Mouse (Mus musculus) leukemia stem cell, adult 10-12 weeks (primary cell): ENCODE data around the gene Olfr750. TPM values are rescaled to one million over a fixed set of nuclear protein-coding genes. Genes with fewer than 3 reads are reported as not detected.

Experiments used
- polyA plus RNA-seq: library from polyadenylated mRNA; stranded (reverse); fragments of >175 nt; gene quantifications from 2 replicates; pipeline ENCODE4 v1.2.3, GENCODE M21; 2012; ENCODE audit warnings: low replicate concordance

Olfr750 gene
- polyA plus RNA-seq, result not detected in 2 replicates

DNA sequence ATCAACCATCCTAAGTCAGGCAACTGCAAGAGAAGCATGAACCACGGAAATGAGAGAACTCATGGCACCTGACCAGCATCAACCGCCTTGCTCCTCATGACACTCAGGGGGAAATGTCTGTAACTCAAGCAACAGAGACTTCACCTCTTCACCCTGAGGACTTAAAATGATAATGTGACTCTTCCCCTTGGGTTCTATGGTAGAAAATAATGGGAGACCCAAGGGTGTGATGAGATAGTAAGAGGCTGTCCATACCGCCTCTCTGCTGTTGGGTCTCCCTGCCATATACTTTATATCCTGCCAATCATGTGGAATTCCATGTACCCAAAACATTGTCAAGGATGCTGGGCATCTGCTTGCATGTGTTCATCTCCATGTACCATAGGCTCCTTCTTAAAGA, at the start of gene Olfr750:
Olfr750 (minus strand) TSS at position 101 of the 400 bp plus-strand sequence.

GRCm38 (mm10) chr14:51113916-51114560, 39.8 kb upstream of the Olfr750 start, which contains the start of gene Eddm3b:
Gene Eddm3b (plus strand): TSS chr14:51114426.

DNA sequence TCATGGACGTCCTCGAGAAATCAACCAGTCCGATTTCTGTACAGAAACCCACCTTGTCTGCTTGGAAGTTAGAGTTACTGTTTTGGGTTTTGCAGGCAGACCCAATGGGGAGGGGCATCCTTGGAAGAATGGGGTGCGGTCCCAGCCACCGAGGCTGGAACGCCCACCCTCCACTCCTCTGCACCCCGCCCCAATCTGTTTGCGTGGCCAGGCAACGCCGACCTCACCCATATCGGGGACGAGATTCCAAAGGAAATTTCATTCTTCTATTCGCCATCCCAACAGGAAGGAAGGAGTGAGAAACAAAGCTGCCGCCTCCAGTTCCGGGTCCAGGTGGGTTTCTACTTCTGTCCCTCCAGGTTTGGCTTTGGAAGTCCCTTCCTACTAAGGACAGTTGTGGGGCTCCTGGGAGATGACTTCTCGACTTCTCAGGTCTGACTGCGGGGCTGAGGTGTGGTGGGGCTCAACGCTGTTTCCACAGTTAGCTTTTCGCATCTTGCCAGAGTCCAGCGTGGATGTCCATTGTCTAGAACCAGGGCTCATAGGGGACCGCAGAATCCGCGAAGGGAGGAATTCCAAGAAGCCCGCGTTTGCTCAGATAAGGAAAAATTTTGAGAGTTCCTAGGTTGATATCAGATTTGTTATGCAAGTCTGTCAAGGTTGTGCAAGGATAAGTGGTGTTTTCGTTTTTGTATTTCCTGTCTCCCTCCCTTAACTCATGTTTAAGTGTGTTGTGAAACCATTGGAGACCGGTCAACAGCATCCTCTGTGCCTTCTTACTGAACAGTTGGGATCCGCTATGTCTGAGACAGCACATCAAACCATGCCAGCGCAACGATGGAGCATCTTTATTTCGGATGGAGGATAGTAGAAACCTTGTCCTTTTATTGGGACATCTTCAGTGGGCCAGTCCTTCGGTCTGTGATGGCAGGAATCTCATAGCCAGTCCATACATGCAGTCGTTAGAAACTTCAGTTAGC, 17.0 kb upstream of the Olfr750 start, which contains the start of the genes Rnase4 and Ang:
Rnase4 (plus strand) TSS at position 157 of the 980 bp plus-strand sequence.
Ang (plus strand) TSS at position 230 of the 980 bp plus-strand sequence.

GRCm38 (mm10) chr14:51057401-51057831, 16.8 kb downstream of the Olfr750 start, which contains the start of gene Rnase12:
Gene Rnase12 (minus strand): TSS chr14:51057661.

DNA sequence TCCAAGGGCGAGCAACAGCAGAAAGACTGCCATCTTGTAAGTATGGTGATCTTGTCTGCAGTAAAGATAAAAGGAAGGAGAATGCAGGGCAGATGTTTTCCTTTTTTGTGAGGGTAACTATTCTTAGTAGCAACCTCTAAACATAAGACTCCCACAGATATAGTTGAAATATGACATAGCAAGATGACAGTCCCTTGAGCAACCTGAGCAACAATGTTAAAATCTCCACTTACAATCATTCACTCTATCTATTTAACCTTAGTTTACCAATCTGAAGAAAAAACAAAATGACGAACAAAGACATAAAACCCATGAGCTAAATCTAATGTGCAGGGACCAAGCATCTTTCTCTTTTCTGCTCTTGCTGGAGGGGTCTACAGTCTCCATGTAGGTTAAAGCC, 24.2 kb downstream of the Olfr750 start, which contains the start of gene Rnase11:
Rnase11 (minus strand) TSS at position 101 of the 400 bp plus-strand sequence.

GRCm38 (mm10) chr14:51041769-51042168, 32.5 kb downstream of the Olfr750 start, which contains the start of gene Rnase9:
Gene Rnase9 (minus strand): TSS chr14:51041869.

Other genes with a start within 250 kb of the Olfr750 start
- 1.9 and 2.6 TPM in 2 replicates for gene Tep1, start 203.9 kb downstream of the Olfr750 start, polyA plus RNA-seq
- not detected in 2 replicates for gene Klhl33, start 176.9 kb downstream of the Olfr750 start, polyA plus RNA-seq
- gene Osgep, start 149.5 kb downstream of the Olfr750 start, polyA plus RNA-seq, result 20.4 and 43.1 TPM in 2 replicates
- gene Apex1, start 149.5 kb downstream of the Olfr750 start, polyA plus RNA-seq, result 33.0 and 38.4 TPM in 2 replicates
- gene Pip4p1, start 143.6 kb downstream of the Olfr750 start, polyA plus RNA-seq, result 65.3 and 128 TPM in 2 replicates
- 1.7 and 2.1 TPM in 2 replicates for gene Pnp, start 143.4 kb downstream of the Olfr750 start, polyA plus RNA-seq
- gene Gm49342, start 129.9 kb downstream of the Olfr750 start, polyA plus RNA-seq, result 1.3 TPM in 1 of 2 replicates, not detected in the other
- not detected in 2 replicates for gene Pnp2, start 118.4 kb downstream of the Olfr750 start, polyA plus RNA-seq
- not detected in 2 replicates for gene Rnase10, start 66.7 kb downstream of the Olfr750 start, polyA plus RNA-seq
- gene Rnase9, start 32.6 kb downstream of the Olfr750 start, polyA plus RNA-seq, result not detected in 2 replicates
- not detected in 2 replicates for gene Rnase11, start 24.3 kb downstream of the Olfr750 start, polyA plus RNA-seq
- gene Rnase12, start 16.8 kb downstream of the Olfr750 start, polyA plus RNA-seq, result not detected in 2 replicates
- gene Rnase4, start 16.6 kb upstream of the Olfr750 start, polyA plus RNA-seq, result 0.40 TPM in 1 of 2 replicates, not detected in the other
- not detected in 2 replicates for gene Ang, start 16.7 kb upstream of the Olfr750 start, polyA plus RNA-seq
- not detected in 2 replicates for gene Eddm3b, start 40.0 kb upstream of the Olfr750 start, polyA plus RNA-seq
- 0.55 and 2.7 TPM in 2 replicates for gene Rnase6, start 49.5 kb upstream of the Olfr750 start, polyA plus RNA-seq
- gene Rnase1, start 72.3 kb upstream of the Olfr750 start, polyA plus RNA-seq, result not detected in 2 replicates
- gene Rnase2b, start 87.8 kb upstream of the Olfr750 start, polyA plus RNA-seq, result not detected in 2 replicates
- not detected in 2 replicates for gene Ang2, start 124.7 kb upstream of the Olfr750 start, polyA plus RNA-seq
- not detected in 2 replicates for gene Ear14, start 129.0 kb upstream of the Olfr750 start, polyA plus RNA-seq
- not detected in 2 replicates for gene Rnase2a, start 181.7 kb upstream of the Olfr750 start, polyA plus RNA-seq